Mouse (Mus musculus): ENCODE measurements at regions not wholly inside any gene's neighbourhood (a gene's known extent, or its start where the extent isn't known, plus 50 kb on each side); places are given as distances from the start of the nearest gene placed in this dataset.
A peak's percentile ranks its signal among the peaks of the same experiment; 100 is the strongest.

- no peak for DNase-seq
Measured at GRCm38 (mm10) chr4:91180241-91181096, 220.1 kb downstream of the Elavl2 start.

GRCm38 (mm10) chr4:91164280-91165121 is 236.1 kb downstream of the Elavl2 start:
- DNase-seq = no peak

GRCm38 (mm10) chr4:91157047-91157446 is 243.5 kb downstream of the Elavl2 start:
- no peak for DNase-seq

- no peak for DNase-seq
Measured at GRCm38 (mm10) chr4:91144666-91145065, 255.9 kb downstream of the Elavl2 start.

- DNase-seq = peak; percentile 8
Measured at GRCm38 (mm10) chr4:91143906-91144305, 256.7 kb downstream of the Elavl2 start.

- no peak for DNase-seq
Measured at GRCm38 (mm10) chr4:91135327-91135726, 265.3 kb downstream of the Elavl2 start.

- DNase-seq = no peak
Measured at GRCm38 (mm10) chr4:91132266-91132665, 268.3 kb downstream of the Elavl2 start.

GRCm38 (mm10) chr4:91120277-91120676 is 280.3 kb downstream of the Elavl2 start:
- no peak for DNase-seq

GRCm38 (mm10) chr4:91116807-91117609 is 283.6 kb downstream of the Elavl2 start:
- DNase-seq = peak; percentile 24

GRCm38 (mm10) chr4:91111684-91112681 is 288.6 kb downstream of the Elavl2 start:
- no peak for DNase-seq

GRCm38 (mm10) chr4:91096086-91096485 is 304.5 kb downstream of the Elavl2 start:
- DNase-seq = peak; percentile 91

- no peak for DNase-seq
Measured at GRCm38 (mm10) chr4:91094382-91094781, 306.2 kb downstream of the Elavl2 start.

GRCm38 (mm10) chr4:91093885-91094284 is 306.7 kb downstream of the Elavl2 start:
- DNase-seq = no peak

- no peak for DNase-seq
Measured at GRCm38 (mm10) chr4:91092323-91092722, 308.3 kb downstream of the Elavl2 start.

GRCm38 (mm10) chr4:91091910-91092309 is 308.7 kb downstream of the Elavl2 start:
- DNase-seq = no peak

GRCm38 (mm10) chr4:91083950-91084349 is 316.6 kb downstream of the Elavl2 start:
- no peak for DNase-seq

- no peak for DNase-seq
Measured at GRCm38 (mm10) chr4:91081447-91081846, 319.1 kb downstream of the Elavl2 start.

- no peak for DNase-seq
Measured at GRCm38 (mm10) chr4:91080620-91081441, 319.8 kb downstream of the Elavl2 start.

- DNase-seq = no peak
Measured at GRCm38 (mm10) chr4:91071263-91071662, 329.3 kb downstream of the Elavl2 start.

- no peak for DNase-seq
Measured at GRCm38 (mm10) chr4:91060933-91061332, 339.7 kb downstream of the Elavl2 start.

GRCm38 (mm10) chr4:91051913-91052312 is 348.7 kb downstream of the Elavl2 start:
- DNase-seq = no peak

Data from cerebellum, adult 11-12 months (tissue).